Mouse (Mus musculus) megakaryocyte, embryonic 14.5 days (primary cell): Measurements from ENCODE around the gene Acox3.

Experiments used
- FLI1 ChIP-seq: IDR thresholded peaks from 2 replicates; pipeline ENCODE4 v1.6.1; 2012; ENCODE audit warnings: low read length, inconsistent platforms, mixed read lengths
- GATA1 ChIP-seq: IDR thresholded peaks from 3 replicates; pipeline ENCODE4 v1.6.1; 2012; ENCODE audit warnings: mixed read lengths, low read length, inconsistent platforms, borderline replicate concordance

GRCm38 (mm10) chr5:35562616-35563015 is 20.2 kb upstream of the Acox3 start:
- TF ChIP-seq GATA1: no peak
- TF ChIP-seq FLI1: no peak
